Mouse (Mus musculus) cerebellum, adult 9-11 months (tissue): ENCODE results near the gene Lrfn1.
A peak's percentile ranks its signal among the peaks of the same experiment; 100 is the strongest.

Source experiments
- DNase-seq: peaks from one replicate; pipeline ENCODE4 v3.0.0; 2022

Lrfn1 gene

GRCm38 (mm10) chr7:28451531-28452360 is at the start of gene Lrfn1:
Gene Lrfn1 (plus strand): TSS chr7:28451980.
- peak; percentile 68 for DNase-seq

GRCm38 (mm10) chr7:28410841-28411475 is 40.8 kb upstream of the Lrfn1 start:
- DNase-seq = no peak

- no peak for DNase-seq
These were observed 39.0 kb upstream of the Lrfn1 start for GRCm38 (mm10) chr7:28412826-28413225.

- DNase-seq = no peak
These were observed 34.4 kb upstream of the Lrfn1 start for GRCm38 (mm10) chr7:28417368-28417767.

- DNase-seq = no peak
These were observed 33.6 kb upstream of the Lrfn1 start for GRCm38 (mm10) chr7:28418096-28418670.

GRCm38 (mm10) chr7:28419416-28419815 is 32.4 kb upstream of the Lrfn1 start:
- DNase-seq = no peak

GRCm38 (mm10) chr7:28423018-28423417 is 28.8 kb upstream of the Lrfn1 start:
- no peak for DNase-seq

GRCm38 (mm10) chr7:28427738-28428137 is 24.0 kb upstream of the Lrfn1 start:
- DNase-seq = no peak

GRCm38 (mm10) chr7:28430512-28430911 is 21.3 kb upstream of the Lrfn1 start:
- no peak for DNase-seq

GRCm38 (mm10) chr7:28432252-28432651 is 19.5 kb upstream of the Lrfn1 start:
- no peak for DNase-seq

GRCm38 (mm10) chr7:28435660-28436259 is 16.0 kb upstream of the Lrfn1 start:
- peak; percentile 74 for DNase-seq

- peak; percentile 100 for DNase-seq
These were observed 15.4 kb upstream of the Lrfn1 start for GRCm38 (mm10) chr7:28436271-28436904.

GRCm38 (mm10) chr7:28436932-28437570 is 14.7 kb upstream of the Lrfn1 start, which contains the start of gene Gmfg:
Gene Gmfg (plus strand): TSS chr7:28437447.
- DNase-seq = peak; percentile 86

GRCm38 (mm10) chr7:28437964-28438363 is 13.8 kb upstream of the Lrfn1 start:
- DNase-seq = no peak

GRCm38 (mm10) chr7:28438771-28439170 is 13.0 kb upstream of the Lrfn1 start:
- no peak for DNase-seq

GRCm38 (mm10) chr7:28440739-28441138 is 11.0 kb upstream of the Lrfn1 start:
- no peak for DNase-seq

- no peak for DNase-seq
These were observed 9.8 kb upstream of the Lrfn1 start for GRCm38 (mm10) chr7:28441776-28442485.

GRCm38 (mm10) chr7:28442688-28443087 is 9.1 kb upstream of the Lrfn1 start:
- no peak for DNase-seq

- DNase-seq = no peak
These were observed 7.3 kb upstream of the Lrfn1 start for GRCm38 (mm10) chr7:28444344-28444974.

- DNase-seq = peak; percentile 74
These were observed 5.3 kb upstream of the Lrfn1 start for GRCm38 (mm10) chr7:28446446-28446845.
